Mouse (Mus musculus): ENCODE results near the gene Chpf2.

Gene Chpf2

DNA sequence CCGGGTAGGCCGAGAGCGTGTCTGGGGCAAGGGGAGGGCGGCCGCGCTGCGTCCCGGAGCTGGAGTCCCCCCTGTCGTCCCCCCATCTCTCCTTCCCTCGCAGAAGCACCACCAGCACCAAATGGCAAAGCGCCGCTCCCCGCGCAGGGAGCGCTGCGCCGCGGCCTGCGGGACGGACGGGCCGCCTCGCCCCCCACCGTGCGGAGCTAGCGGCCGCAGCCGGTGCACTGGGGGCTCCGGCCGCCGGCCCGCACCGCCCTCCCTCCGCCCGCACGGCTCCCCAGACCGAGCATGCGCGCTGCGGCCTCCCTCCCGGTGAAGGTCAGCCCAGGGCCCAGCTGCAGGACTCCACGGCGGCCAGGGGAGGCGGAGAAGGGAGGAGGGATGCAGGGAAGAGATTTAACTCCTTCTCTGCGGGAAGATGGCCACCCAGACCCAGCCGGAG is 18.1 kb downstream of the Chpf2 start:
- no peak for DNase-seq (ENCODE audit: low spot score in 2 of 2)

DNA sequence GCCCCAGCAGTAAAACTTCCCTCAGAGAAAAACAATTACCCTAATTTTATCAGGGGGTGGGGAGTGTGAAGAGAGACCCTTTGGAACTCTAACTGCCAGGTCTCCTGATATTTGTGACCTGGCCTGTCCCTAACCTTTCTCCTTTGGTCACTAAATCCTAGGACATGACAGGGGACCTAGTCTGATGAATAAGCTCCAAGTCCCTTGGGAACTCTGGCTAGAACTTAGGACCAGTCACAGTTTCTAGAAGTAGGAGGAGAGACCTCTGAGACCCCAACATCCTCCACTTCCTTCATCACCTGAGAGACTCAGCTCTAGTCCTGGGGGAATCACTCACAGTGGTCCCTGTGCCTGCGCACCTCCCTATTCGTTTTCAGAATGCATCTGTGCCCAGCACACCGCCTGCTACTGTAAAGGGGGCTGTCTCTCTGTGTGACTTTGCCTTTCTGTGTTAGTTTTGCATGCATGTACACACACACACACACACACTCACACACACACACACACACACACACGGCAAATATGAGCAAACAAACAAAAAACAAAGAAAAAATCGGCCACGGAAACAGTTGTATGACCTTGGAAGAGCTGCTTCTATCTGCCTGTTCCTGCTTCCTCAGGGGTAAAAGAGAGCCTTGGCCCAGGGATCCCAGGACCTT is 18.9 kb downstream of the Chpf2 start:
- no peak for DNase-seq (ENCODE audit: low spot score in 2 of 2)

DNA sequence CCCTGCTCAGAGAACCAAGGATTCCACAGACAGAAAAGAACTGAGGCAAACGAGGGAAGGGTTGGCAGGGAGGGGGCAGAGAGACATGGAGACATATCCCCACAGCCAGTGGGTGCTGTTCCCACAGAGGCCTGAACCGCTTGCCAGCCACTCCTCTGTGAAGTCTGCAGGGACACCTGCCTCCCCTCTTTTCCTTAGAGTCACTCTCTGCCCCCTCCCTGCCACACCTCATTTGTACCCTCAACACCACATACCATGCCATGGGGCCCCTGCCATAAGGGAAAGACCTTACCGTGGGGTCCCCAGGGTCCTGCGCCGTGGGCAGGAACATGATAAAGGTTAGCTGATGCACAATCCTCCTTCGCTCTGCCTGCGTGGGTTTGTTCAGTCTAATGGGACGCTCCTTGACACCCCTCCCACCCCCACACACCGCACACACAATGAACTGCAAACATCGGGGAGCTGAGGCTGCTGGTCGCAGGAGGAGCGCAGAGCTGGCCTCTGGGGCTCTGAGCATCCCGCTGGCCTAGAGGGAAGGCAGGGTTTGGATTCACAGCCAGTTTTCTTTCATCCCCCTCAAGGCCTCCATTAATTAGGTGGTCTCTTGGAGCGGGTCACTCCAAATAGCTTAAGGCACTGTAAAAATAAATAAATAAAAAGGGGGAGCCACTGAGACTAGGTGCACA is 19.6 kb downstream of the Chpf2 start:
- DNase-seq (ENCODE audit: low spot score in 2 of 2): no peak

DNA sequence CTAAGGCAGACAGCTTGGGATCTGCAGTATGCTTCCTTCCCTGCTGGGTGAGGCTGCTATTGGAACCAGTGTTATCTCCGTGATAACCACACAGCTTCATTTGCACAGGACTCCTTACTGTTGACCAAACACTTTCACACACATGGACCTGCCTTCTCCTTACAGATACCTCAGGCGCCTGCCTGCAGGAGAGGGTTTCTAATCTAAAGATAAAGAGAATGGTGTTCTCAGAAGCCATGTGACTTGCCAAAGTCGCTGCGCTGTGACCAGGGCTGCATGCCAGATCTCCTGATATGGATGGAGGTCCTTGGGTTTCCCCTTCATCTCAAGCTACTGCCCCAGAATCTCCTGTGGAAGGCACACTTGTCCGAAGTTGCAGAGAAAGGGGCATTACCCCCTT is 22.8 kb downstream of the Chpf2 start:
- no peak for DNase-seq (ENCODE audit: low spot score in 2 of 2)

DNA sequence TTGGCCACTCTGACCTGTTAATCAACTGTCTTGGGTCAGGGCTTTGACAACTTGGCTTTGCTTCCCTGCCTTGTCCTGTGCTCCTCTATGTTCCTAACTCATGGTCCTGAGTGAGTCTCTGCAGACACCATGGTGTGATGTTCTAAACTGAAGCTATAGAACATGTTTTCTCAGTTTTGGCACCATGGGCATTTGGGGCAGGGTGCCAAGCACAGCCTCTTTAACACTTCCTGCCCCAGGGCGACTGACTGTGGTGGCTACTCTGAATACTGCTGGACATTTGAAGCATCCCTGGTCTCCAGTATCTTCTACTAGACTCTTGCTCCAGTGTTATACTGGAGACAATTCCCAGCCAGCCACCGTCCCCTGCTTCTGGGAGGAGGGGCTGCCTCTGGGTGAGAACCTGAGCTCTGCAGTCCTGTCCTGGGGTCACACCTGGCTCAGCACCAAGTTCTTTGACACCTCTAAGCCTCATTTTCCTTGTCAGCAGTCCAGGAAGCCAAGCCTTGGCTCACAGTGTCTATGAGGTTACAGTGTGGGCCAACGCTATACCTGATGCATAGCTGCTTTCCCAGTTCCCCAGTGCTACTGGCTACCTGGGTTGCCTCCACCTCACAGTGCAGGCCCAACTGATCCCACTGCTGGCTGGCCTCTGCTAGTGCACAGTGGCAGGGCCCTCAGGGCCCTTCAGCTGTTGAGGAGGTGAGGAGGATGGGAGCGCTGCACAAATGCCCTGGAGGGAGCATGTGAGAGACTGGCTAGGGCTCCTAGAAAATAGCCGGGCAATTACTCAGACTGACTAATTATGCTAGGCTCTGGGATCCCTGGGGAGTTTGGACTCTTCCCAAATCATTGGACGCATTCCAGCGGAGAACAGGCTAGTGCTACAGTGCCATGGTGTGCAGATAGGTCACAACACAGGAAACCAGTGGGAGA is 25.1 kb downstream of the Chpf2 start:
- no peak for DNase-seq (ENCODE audit: low spot score in 2 of 2)

DNA sequence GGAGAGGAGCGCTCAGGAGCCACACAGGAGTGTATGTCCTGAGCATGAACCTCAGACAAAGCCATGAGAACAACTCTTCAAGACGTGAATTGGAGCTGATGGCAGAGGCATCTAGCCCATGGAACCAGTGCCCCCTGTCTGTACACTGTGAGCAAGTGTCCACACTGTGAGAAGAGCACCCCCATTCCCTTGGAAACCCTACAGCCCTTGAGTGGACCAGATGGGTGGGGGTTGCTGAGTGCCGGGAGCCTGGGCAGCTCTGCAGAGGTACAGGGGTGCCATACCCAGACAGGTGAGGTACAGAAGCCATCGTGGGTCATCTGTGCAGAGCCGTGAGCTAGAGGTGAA is 25.7 kb downstream of the Chpf2 start:
- DNase-seq (ENCODE audit: low spot score in 2 of 2): no peak

DNA sequence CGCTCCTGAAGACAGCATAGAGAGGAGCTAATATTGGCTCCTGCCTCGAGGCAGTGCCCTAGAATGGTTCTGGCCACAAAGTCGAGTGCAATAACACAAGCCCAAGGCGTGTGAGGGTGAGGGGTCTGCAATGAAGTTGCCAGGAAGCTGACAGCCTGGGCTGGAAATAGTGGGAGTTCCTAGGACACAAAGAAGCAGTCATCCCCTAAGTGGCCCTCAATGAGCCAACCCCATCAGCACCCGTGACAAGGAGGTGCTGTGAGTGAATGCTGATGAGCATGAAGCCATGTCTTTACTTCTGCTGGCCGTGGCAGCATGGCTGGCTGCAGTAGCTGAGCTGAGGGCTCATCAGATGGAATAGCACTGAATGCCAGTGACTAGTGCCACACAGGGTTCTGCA is 28.6 kb downstream of the Chpf2 start:
- no peak for DNase-seq (ENCODE audit: low spot score in 2 of 2)

DNA sequence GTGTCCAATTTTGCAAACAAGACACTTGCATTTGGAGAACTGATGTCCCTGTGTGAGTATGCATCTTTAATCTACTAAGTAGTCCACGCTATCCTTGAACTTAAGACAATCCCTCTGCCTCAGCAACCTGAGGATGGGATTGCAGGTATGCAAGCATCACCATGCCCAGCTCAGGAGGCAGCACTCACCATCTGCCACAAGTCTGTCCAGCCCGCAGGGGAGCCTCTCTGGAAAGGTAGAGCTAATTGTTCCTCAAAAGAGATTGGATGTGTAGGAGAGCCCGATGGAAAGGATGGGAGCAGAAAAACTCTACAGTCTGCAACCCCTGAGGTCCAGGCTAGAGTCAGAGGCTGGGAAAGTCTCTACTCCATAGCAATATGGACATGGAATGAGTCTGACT is 32.4 kb downstream of the Chpf2 start:
- DNase-seq (ENCODE audit: low spot score in 2 of 2): no peak

DNA sequence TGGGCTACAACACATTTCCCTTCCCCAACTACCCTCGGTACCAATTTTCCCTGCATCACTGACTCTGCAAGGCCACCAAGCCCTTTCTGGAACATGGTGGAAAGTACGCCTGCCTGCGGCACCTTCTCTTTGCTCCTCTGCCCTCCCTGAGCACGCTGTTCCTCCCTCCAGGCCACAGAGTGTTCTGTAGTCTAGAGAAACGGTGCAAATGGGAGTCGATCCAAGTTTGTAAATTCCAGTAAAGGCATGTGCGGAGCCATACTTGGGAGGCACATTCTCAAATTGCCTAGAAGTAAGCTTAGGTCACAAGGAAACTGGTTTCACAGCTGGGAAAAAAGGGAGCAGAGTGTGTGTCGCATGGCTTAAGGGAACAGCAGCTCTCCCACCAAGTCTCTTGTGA is 33.6 kb downstream of the Chpf2 start:
- DNase-seq (ENCODE audit: low spot score in 2 of 2): no peak

DNA sequence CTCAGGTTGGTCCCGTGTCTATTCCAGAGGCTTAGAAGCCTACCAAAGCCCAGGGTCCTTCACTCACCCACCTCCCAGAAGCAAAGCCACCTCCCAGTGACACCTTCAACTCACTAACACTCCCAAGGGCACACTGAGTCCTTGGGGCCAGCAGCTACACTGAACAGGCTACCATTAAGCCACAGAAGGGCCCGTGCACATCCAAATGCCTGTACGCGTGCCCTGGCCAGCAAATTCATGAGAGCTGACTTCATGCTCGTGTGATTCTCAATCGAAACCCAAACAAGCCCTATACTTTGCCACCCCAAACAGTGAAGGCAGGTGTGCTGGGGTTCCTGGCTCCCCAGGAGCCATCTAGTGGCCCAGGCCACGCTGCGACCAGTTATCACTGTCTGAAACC is 34.1 kb downstream of the Chpf2 start:
- DNase-seq (ENCODE audit: low spot score in 2 of 2): no peak

DNA sequence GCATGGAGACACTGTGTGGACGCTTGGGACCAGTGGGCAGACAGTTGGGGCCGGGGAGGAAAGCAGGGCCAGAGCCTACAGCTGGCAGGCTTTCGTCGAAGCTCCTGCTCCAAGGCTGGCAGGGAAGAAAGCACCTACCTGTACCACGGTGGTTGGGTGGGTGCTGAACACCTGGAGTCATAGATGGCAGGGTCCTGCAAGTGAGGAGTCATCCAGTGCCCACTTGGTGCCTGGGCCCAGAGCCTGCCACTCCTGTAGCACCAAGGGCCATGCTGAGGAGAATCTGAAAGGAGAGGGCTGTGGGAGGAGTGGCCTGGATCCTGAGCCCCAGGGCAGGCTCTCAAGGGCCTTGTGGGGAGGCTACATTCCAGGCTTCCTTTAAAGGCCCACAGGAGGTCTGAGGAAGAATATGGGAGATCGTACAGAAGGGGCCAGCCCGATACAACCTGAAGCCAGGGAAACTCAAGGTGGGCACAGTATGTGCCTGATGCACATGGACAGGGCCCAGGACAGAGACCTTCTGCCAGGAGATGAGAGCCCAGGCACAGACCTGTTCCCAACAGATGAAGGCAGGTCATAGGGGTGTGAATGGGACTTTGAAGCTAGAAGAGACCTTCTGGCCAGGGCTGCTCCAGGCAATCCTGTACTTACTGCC is 36.0 kb downstream of the Chpf2 start:
- no peak for DNase-seq (ENCODE audit: low spot score in 2 of 2)

DNA sequence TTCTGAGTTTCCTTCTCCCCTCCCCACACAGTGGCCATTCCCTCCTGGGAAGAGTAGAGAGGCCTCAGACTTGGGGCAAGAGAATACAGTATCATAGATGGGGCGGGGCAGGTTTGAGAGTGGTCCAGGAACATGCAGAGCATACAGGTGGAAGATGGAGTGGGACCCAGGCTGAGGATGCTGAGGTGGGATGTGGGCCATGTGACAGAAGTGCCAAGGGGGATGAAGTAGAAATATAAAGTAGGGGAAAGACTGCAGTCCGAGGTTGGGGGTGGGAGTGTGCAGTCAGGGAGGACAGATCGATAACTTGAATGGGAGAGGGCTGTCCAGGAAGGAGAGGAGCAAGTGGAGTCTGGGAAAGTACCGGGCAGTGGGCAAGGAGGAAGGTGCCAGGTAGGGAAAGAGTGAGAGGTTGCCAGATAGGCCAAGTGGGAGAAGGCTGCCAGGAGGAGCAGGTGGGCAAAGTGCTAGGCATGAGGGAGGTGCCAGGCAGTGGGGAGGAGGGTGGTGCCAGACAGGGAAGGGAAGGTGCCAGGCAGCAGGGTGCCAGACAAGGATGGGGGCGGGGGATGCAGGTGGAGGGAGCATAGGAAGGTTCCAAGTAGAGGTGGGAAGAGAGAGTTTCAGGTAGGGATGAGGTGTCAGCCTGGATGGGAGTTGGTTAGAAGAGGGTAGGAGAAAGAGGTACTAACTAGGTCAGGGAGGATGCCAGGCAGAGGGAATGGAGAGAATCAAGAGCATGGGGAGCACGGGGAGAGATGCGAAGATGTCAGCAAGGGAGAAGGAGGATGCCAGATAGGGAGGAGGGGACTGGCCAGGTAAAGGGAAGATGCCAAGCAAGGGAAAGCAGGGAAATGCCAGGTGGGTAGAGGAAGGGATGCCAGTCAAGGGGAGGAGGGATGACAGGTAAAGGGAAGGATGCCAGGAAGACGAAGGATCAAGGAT is 36.8 kb downstream of the Chpf2 start:
- DNase-seq (ENCODE audit: low spot score in 2 of 2): no peak

DNA sequence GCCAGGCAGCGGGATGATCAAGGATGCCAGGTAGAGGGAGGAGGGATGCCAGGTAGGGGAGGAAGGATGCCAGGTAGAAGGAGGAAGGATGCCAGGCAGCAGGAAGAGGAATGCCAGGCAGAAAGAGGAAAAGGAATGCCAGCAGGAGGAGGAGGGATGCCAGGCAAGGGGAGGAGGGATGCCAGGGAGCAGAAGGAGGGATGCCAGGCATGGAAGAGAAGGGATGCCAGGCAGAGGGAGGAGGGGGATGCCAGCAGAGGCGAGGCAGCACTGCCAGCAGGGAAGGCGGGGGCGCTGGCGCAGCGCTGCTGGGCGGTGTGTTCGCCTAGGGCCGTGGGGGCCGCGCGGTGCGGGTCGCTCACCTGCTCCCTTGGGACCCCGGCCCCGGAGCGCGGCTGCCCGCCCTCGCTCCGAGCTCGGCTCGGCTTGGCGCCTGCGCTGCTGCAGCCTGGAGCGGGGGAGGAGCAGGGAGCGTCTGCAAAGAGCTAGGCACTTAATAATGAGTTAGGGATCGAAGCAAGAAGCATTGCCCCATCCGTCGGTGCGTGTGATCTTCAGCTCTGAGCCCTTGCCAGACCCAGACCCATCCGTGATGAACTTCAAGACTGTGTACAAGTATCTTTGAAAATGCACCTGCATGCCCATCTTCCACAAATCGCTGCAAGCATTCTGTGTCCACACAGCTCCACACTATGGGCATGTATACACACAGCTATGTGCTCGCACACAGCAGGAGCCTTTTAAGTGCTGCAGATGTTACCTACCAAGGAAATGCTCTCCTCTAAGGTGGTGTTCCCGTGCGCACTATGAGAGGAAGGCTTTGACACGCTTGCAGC is 37.7 kb downstream of the Chpf2 start, which contains the start of gene Smarcd3:
TSS of gene Smarcd3 (minus strand) at position 426 of the 836 bp plus-strand sequence.
- DNase-seq (ENCODE audit: low spot score in 2 of 2): peak; percentile 61 to 72

DNA sequence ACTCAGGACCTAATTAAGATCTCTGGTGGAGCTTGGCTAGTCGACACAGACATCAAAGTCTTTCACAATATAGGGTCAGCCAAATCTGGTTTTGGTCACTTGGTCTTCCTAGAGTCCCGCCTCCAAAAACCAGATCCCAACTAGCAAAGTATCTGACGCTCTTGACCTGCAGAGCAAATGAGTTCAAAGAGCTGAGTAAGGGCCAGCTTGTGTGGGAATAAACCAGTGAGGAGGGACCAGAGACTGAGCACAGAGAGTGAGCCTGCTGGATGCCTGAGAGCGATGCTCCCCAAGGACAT is 38.2 kb downstream of the Chpf2 start:
- DNase-seq (ENCODE audit: low spot score in 2 of 2): no peak

DNA sequence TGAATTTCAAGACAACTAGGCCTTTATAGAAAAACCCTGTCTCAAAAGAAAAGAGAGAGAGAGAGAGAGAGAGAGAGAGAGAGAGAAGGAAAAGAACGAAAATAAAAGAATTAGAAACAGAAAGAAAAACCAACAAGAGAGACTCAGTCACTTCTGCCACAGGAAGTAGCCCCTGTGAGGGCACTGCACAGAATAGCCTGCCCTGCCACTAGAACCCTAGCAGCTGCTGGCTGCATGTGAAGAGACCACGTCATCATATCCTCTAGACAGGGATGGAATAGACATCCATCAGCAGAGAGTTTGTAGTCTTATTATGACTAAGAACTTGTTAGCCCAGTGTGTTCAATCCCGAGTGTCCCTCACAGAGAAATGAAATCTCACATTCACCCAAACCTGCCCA is 43.2 kb downstream of the Chpf2 start:
- no peak for DNase-seq (ENCODE audit: low spot score in 2 of 2)

DNA sequence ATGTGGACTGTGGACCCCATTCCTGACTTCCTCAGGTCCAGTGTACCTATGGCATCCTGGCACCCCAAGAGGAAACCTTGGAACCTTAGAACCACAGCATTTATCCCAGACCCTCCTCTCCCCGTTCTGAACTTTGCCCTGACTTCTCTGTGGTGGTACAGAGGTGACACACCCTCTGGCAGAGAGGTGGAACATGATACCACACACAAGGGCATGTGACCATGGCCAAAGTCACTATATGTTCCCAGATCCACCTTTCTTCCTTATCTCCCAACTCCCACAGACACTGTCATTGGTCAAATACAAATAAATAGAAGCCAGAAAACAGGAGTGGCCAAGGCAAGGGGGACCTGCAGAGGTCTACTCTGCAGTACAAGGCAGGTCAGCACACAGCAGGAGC is 48.6 kb downstream of the Chpf2 start:
- no peak for DNase-seq (ENCODE audit: low spot score in 2 of 2)

DNA sequence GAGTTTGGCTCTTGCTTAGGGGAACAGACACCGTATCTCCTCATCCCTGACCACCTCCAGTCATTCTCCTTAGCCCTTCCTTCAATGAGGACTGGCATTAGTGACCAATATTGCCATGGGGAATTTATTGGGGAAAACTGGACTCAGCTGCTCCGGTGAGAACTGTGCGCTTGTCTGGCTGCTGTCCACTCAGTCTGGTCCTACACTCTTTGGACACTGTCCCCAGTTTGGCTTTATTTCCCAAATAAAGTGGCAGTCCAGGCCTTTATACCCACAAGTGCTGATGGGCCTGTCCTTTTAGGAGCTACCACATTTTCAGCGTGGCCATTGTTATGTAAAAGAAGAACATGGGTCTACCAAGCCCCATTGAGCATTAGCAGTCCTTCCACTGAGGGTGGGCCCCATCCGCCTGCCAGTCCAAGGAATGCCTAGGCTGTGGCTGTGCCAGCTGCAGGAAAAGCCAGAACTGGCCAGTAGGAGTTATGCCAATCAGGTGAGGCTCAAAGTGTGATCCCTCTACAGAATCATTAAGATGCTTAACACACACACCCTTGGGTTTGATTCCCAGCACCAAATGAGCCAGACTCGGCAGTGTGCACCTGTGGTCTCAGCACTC is 49.1 kb downstream of the Chpf2 start:
- no peak for DNase-seq (ENCODE audit: low spot score in 2 of 2)

DNA sequence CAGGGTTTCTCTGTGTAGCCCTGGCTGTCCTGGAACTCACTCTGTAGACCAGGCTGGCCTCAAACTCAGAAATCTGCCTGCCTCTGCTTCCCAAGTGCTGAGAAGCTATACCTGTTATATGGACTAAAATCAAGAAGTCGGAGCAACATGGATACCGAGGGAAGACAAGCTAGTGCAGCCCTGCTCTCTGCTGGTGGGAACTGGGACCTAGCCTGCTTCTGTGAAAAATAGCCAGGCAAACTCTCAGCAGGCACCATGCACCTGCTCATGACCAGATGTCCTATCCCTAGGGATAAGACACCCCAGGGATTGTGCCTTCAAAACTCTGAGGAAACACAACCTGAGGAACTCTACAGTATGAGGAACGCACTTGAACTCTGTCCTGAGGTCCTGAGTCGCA is 50.4 kb downstream of the Chpf2 start:
- DNase-seq (ENCODE audit: low spot score in 2 of 2): no peak

DNA sequence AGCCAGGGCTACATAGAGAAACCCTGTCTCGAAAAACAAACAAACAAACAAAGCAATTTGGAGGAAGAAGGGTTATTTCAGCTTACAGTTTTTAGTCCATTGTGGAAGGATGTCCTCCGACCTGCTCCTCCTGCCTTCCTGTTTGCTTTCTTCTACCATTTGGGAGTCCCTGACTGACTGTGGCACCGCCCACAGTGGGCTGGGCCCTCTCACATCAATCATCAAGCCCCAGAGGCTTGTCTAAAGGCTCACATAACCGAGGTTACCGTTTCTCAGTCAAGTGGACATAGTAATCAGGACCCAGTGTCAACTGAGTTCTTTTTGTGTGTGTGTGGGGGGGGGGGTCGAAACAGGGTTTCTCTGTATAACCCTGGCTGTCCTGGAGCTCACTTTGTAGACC is 51.6 kb downstream of the Chpf2 start:
- DNase-seq (ENCODE audit: low spot score in 2 of 2): no peak

DNA sequence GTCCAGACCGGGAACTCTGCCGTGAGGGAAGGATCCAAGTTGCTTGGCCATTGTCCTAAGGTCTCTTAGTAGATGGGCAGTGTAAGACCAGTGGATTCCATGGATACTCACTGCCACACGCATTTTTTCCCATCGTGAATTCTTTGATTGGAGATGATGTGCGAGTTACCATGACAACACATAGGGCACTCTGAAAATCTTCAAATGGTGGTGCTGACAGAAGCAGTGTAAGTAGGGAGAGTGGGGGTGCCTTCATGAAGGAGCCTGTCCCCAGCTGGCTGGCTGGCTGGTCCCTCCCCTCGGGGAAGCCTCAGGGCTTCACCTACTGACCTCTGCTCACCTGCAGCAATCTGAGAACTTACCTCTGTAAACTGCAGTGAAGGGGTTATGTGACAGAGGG is 52.5 kb downstream of the Chpf2 start:
- DNase-seq (ENCODE audit: low spot score in 2 of 2): no peak
